Mouse (Mus musculus) lung, postnatal 0 days (tissue): Measurements from ENCODE around the gene Slc12a9.

Source experiments
- CTCF ChIP-seq: IDR thresholded peaks from 2 replicates; pipeline ENCODE4 v1.5.1; 2016; ENCODE audit warnings: antibody characterized with exemption, mild to moderate bottlenecking
- EP300 ChIP-seq: IDR thresholded peaks from 2 replicates; pipeline ENCODE4 v1.6.1; 2016; ENCODE audit warnings: antibody characterized with exemption, mild to moderate bottlenecking, control low read depth

- TF ChIP-seq CTCF: peak; percentile 88
- TF ChIP-seq EP300: no peak
These were observed 46.8 kb downstream of the Slc12a9 start for GRCm38 (mm10) chr5:137286655-137287031.
